Mouse (Mus musculus) liver, postnatal 0 days (tissue): ENCODE data around the gene Hmcn1. TPM values are rescaled to one million over a fixed set of nuclear protein-coding genes. Genes with fewer than 3 reads are reported as not detected.

ENCODE experiments used
- ATAC-seq: fragments of 200-750 bp; cut with Nextera tagmentation; 2 replicates; pipeline ENCODE4 v1.8.0; 2017; ENCODE audit warnings: mild to moderate bottlenecking, moderate library complexity
- DNase-seq: peaks from one replicate; pipeline ENCODE4 v3.0.0-alpha.2; 2016
- H3K27ac ChIP-seq: fragments of 300-500 bp; sonication (generic); 2 replicates; pipeline ENCODE4 v1.5.1; 2014; ENCODE audit warnings: antibody characterized with exemption, moderate library complexity, mild to moderate bottlenecking, low read depth
- H3K27me3 ChIP-seq: fragments of 300-500 bp; sonication (generic); 2 replicates; pipeline ENCODE4 v1.6.1; 2014; ENCODE audit warnings: low read length, control low read depth, mixed read lengths; ENCODE audit not compliant: insufficient read depth
- H3K36me3 ChIP-seq: fragments of 300-500 bp; sonication (generic); replicated peaks from 2 replicates; pipeline ENCODE4 v1.6.1; 2014; ENCODE audit warnings: mild to moderate bottlenecking, control low read depth, low read length, moderate library complexity, mixed read lengths; ENCODE audit not compliant: insufficient read depth
- H3K4me1 ChIP-seq: fragments of 300-500 bp; sonication (generic); 2 replicates; pipeline ENCODE4 v1.6.1; 2014; ENCODE audit warnings: antibody characterized with exemption, mild to moderate bottlenecking, control low read depth; ENCODE audit not compliant: insufficient read depth
- H3K4me2 ChIP-seq: fragments of 300-500 bp; sonication (generic); 2 replicates; pipeline ENCODE4 v1.6.1; 2014; ENCODE audit warnings: low read depth, mild to moderate bottlenecking, low read length, moderate library complexity, mixed read lengths
- H3K4me3 ChIP-seq: fragments of 300-500 bp; sonication (generic); 2 replicates; pipeline ENCODE4 v1.5.1; 2014; ENCODE audit warnings: low read depth, low read length
- H3K9ac ChIP-seq: fragments of 300-500 bp; sonication (generic); replicated peaks from 2 replicates; pipeline ENCODE4 v1.6.1; 2014; ENCODE audit warnings: mild to moderate bottlenecking, moderate library complexity
- H3K9me3 ChIP-seq: fragments of 300-500 bp; sonication (generic); 2 replicates; pipeline ENCODE4 v1.6.1; 2016; ENCODE audit warnings: mild to moderate bottlenecking, control low read depth, low read length, mixed read lengths
- CTCF ChIP-seq: sonication (generic); IDR thresholded peaks from 2 replicates; pipeline ENCODE4 v1.5.1; 2016; ENCODE audit warnings: antibody characterized with exemption, low read depth
- EP300 ChIP-seq: IDR thresholded peaks from 2 replicates; pipeline ENCODE4 v1.6.1; 2016; ENCODE audit warnings: antibody characterized with exemption, low read depth, mild to moderate bottlenecking
- WGBS: fragments of 180-500 bp; shearing (Covaris S2); extraction: QIAGEN DNeasy Blood & Tissue Kit; methylation state at CpG from one replicate; pipeline ENCODE4 v1.1.7; 2014; ENCODE audit not compliant: insufficient replicate concordance; 5-methylcytosine and 5-hydroxymethylcytosine counted together
- polyA plus RNA-seq: library from polyadenylated mRNA; unstranded; fragments of >200 nt; fragmentation: Nextera tagmentation; extraction: Ambion mirVana; gene quantifications from 2 replicates; pipeline ENCODE4 v1.2.1, GENCODE M21; 2015

The Hmcn1 gene
- polyA plus RNA-seq, 1 experiment from 2014 or later, result 2.4 TPM

DNA sequence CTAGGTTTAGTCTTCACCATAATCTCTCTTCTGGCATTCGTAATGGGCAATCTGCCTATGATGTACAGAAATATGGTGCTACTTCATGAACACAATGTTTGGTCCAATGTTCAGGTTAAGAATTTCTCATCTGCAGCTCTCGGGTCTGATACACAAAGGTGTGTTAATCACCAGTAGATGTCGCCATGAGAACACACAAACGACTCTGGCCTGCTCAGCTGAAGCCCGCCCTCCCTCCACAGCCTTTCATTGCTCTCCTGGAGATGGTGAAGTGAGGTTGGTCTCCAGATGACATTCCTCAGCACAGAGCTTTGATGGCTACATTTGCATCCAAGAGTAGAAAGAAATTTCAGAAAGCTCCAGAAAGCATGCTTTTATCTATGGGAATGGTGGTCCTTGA lies 453.0 kb downstream of the Hmcn1 start:
- Histone ChIP-seq H3K9ac (no peak overlapping the region), H3K27ac (no peak overlapping the region), H3K27me3 (no peaks in the 10 kb centered on the region), H3K9me3 (no peaks in the 10 kb centered on the region), H3K4me1 (no peaks in the 10 kb centered on the region), H3K4me3 (no peak overlapping the region), H3K36me3 (no peaks in the 10 kb centered on the region), H3K4me2 (no peak overlapping the region)
- ATAC-seq (0 out of 2 replicates have a peak, but pooled peaks have one; percentile 35), DNase-seq (peak; percentile 27)
- WGBS, result 17% methylated on average over 5 of the region's 5 CpGs
- no peak for TF ChIP-seq EP300
- peak; percentile 78 for TF ChIP-seq CTCF

- Histone ChIP-seq H3K9ac (no peak overlapping the region), H3K4me2 (no peak overlapping the region), H3K4me1 (no peaks in the 10 kb centered on the region), H3K27me3 (no peaks in the 10 kb centered on the region), H3K9me3 (no peaks in the 10 kb centered on the region), H3K36me3 (no peaks in the 10 kb centered on the region), H3K27ac (no peak overlapping the region), H3K4me3 (no peak overlapping the region)
- WGBS, result 83% methylated on average over 6 of the region's 6 CpGs
- DNase-seq, result no peak
- ATAC-seq, result no peak
- TF ChIP-seq EP300 (no peak), CTCF (no peak)
Observed at GRCm38 (mm10) chr1:150537410-150538128, 455.7 kb downstream of the Hmcn1 start.

DNA sequence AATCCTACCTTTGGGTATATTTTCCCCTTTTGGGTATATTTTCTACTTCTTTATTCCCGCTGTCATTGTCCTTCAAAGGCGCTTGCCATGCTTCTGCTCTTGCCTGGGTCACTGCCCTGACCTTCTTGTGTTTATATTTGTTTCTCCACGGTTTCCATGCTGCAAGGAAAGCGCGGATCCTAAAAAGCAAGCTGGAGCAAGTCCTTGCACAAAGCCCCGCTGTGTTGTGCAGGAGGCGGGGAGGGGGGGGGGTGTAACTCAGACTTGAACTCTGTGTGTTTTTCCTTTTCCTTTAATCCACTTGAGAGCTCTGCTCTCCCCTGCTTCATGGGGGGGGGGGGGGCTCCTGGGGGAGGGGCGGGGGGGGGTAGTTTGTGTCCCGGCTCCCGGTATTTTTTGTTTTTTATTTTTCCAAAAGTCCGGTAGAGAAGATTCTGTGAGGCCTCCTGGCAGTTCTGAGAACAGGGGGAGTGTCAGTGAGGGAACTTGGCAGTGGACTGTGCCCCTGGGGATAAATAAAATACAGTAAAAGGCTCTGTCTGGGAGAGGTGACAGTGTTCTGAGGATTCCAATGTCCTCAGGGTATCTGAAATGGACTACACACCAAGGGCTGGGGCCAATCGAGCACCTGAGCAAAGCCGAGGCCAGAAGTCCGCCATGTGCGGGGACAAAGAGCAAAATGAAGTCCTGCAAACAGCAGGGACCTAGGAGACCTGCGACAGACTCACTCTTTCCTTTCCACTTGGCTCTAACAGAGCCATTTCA lies 457.3 kb downstream of the Hmcn1 start:
- Histone ChIP-seq H3K36me3 (no peaks in the 10 kb centered on the region), H3K4me2 (no peak overlapping the region), H3K4me1 (no peaks in the 10 kb centered on the region), H3K27ac (no peak overlapping the region), H3K9me3 (no peaks in the 10 kb centered on the region), H3K27me3 (no peaks in the 10 kb centered on the region), H3K9ac (no peak overlapping the region), H3K4me3 (no peak overlapping the region)
- DNase-seq (no peak), ATAC-seq (no peak)
- 55% methylated on average over 16 of the region's 16 CpGs for WGBS
- TF ChIP-seq EP300, result no peak
- TF ChIP-seq CTCF, result no peak

- Histone ChIP-seq H3K27ac (no peak overlapping the region), H3K4me1 (no peaks in the 10 kb centered on the region), H3K9me3 (no peaks in the 10 kb centered on the region), H3K9ac (no peak overlapping the region), H3K4me3 (no peak overlapping the region), H3K4me2 (no peak overlapping the region), H3K36me3 (no peaks in the 10 kb centered on the region), H3K27me3 (no peaks in the 10 kb centered on the region)
- TF ChIP-seq CTCF (no peak), EP300 (no peak)
- ATAC-seq (no peak), DNase-seq (no peak)
- WGBS, result 79% methylated on average over 8 of the region's 8 CpGs
Observed at GRCm38 (mm10) chr1:150534587-150534986, 458.6 kb downstream of the Hmcn1 start.

DNA sequence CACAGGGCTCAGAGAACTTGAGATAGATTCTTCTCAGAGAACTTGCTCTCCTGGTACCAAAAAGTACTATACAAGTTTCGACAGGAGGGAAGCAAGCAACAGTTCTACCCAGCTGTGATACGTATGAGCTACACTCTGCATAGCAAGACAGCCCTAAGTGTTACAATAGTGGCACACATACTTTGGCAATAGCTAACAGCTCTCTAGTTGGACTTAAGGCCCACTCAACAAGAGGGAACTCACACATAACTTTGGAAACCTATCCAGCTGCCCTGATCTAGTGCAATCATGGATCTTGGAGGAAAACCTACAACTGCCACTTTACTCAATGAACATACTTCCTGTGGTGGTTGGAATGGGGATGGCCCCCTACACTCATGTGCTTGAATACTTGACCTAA lies 480.2 kb downstream of the Hmcn1 start:
- Histone ChIP-seq H3K9ac (no peak overlapping the region), H3K27me3 (no peaks in the 10 kb centered on the region), H3K4me3 (no peak overlapping the region), H3K9me3 (no peaks in the 10 kb centered on the region), H3K27ac (no peak overlapping the region), H3K4me1 (no peaks in the 10 kb centered on the region), H3K36me3 (no peaks in the 10 kb centered on the region), H3K4me2 (no peak overlapping the region)
- no peak for TF ChIP-seq EP300
- TF ChIP-seq CTCF, result no peak
- DNase-seq, result no peak
- WGBS, result 84% methylated on average over 2 of the region's 2 CpGs
- ATAC-seq, result no peak

Other genes starting within 250 kb of the Hmcn1 start
- gene Gm47985, start 189.1 kb upstream of the Hmcn1 start, polyA plus RNA-seq, result 0.60 and 0.67 TPM in 2 replicates
- gene Gm8947, start 198.9 kb upstream of the Hmcn1 start, polyA plus RNA-seq, result 0.28 and 0.37 TPM in 2 replicates
- 0.26 and 0.31 TPM in 2 replicates for gene Gm47995, start 205.0 kb upstream of the Hmcn1 start, polyA plus RNA-seq
- 0.28 TPM in 1 of 2 replicates, not detected in the other for gene 3110040M04Rik, start 210.7 kb upstream of the Hmcn1 start, polyA plus RNA-seq
- gene Gm47996, start 216.7 kb upstream of the Hmcn1 start, polyA plus RNA-seq, result 0.12 and 0.20 TPM in 2 replicates